Mouse (Mus musculus) embryonic facial prominence, embryonic 14.5 days (tissue): ENCODE measurements around the gene Tmem179b. TPM values are rescaled to one million over a fixed set of nuclear protein-coding genes. Genes with fewer than 3 reads are reported as not detected.

Source experiments
- ATAC-seq: fragments of 200-750 bp; cut with Nextera tagmentation; 2 replicates; pipeline ENCODE4 v1.8.0; 2017; ENCODE audit warnings: low read depth, moderate number of reproducible peaks, moderate TSS enrichment
- DNase-seq: peaks from one replicate; pipeline ENCODE4 v3.0.0-alpha.2; 2015; ENCODE audit warnings: low spot score
- H3K27ac ChIP-seq: fragments of 300-500 bp; sonication (generic); replicated peaks from 2 replicates; pipeline ENCODE4 v1.5.1; 2014; ENCODE audit warnings: low read depth, mild to moderate bottlenecking, low read length, moderate library complexity
- H3K27me3 ChIP-seq: fragments of 300-500 bp; sonication (generic); replicated peaks from 2 replicates; pipeline ENCODE4 v1.6.1; 2014; ENCODE audit warnings: low read length; ENCODE audit not compliant: control insufficient read depth, insufficient read depth
- H3K36me3 ChIP-seq: fragments of 300-500 bp; sonication (generic); 2 replicates; pipeline ENCODE4 v1.6.1; 2014; ENCODE audit warnings: low read length, mixed read lengths; ENCODE audit not compliant: control insufficient read depth, insufficient read depth
- H3K4me1 ChIP-seq: fragments of 300-500 bp; sonication (generic); 2 replicates; pipeline ENCODE4 v1.6.1; 2014; ENCODE audit warnings: antibody characterized with exemption, low read length; ENCODE audit not compliant: control insufficient read depth, insufficient read depth
- H3K4me2 ChIP-seq: fragments of 300-500 bp; sonication (generic); 2 replicates; pipeline ENCODE4 v1.6.1; 2014; ENCODE audit warnings: low read depth, mild to moderate bottlenecking, low read length, moderate library complexity, mixed read lengths
- H3K4me3 ChIP-seq: fragments of 300-500 bp; sonication (generic); 2 replicates; pipeline ENCODE4 v1.5.1; 2014; ENCODE audit warnings: low read depth, mild to moderate bottlenecking, low read length
- H3K9ac ChIP-seq: fragments of 300-500 bp; sonication (generic); 2 replicates; pipeline ENCODE4 v1.6.1; 2014; ENCODE audit warnings: low read depth, mild to moderate bottlenecking, low read length, moderate library complexity, mixed read lengths
- H3K9me3 ChIP-seq: fragments of 300-500 bp; sonication (generic); 2 replicates; pipeline ENCODE4 v1.6.1; 2016; ENCODE audit warnings: low read length; ENCODE audit not compliant: control insufficient read depth
- WGBS: fragments of 180-500 bp; shearing (Covaris S2); extraction: QIAGEN DNeasy Blood & Tissue Kit; methylation state at CpG from one replicate; pipeline ENCODE4 v1.1.7; 2014; 5-methylcytosine and 5-hydroxymethylcytosine counted together
- polyA plus RNA-seq: library from polyadenylated mRNA; unstranded; fragments of >200 nt; fragmentation: Nextera tagmentation; extraction: Ambion mirVana; gene quantifications from 2 replicates; pipeline ENCODE4 v1.2.1, GENCODE M21; 2014

The Tmem179b gene
- polyA plus RNA-seq, 1 experiment from 2014 or later, result 90.3 TPM

DNA sequence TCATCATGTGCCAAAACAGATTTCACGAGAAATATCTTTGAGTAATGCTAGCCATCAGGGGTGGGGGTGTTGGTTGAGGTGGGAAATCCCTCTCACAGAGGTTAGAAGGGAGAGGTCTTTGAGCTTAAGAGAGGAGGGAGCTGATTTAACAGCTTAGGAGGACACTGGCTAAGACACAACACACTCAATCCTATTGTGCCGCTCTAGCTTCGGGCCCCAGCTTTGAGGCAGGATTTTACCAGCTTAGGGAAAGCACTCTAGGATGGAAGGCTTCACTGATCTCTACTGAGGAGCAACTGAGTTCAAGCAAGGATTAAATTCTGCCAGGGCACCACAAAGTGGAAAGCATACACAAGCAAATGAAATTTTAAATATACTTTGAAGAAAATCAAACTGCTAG, 42.7 kb upstream of the Tmem179b start:
- no peak for DNase-seq
- Histone ChIP-seq H3K4me2 (peak overlapping the region; percentile 92), H3K27ac (no peak overlapping the region), H3K27me3 (no peaks in the 10 kb centered on the region), H3K9ac (peak overlapping the region; percentile 15; the same call in 1 of the 2 replicates), H3K9me3 (no peaks in the 10 kb centered on the region), H3K4me3 (peak overlapping the region; percentile 0; the same call in 1 of the 2 replicates), H3K36me3 (peaks cover 50% of the 10 kb centered on the region), H3K4me1 (peaks cover 18% of the 10 kb centered on the region)
- 72% methylated on average over 3 of the region's 3 CpGs for WGBS
- ATAC-seq, result no peak

DNA sequence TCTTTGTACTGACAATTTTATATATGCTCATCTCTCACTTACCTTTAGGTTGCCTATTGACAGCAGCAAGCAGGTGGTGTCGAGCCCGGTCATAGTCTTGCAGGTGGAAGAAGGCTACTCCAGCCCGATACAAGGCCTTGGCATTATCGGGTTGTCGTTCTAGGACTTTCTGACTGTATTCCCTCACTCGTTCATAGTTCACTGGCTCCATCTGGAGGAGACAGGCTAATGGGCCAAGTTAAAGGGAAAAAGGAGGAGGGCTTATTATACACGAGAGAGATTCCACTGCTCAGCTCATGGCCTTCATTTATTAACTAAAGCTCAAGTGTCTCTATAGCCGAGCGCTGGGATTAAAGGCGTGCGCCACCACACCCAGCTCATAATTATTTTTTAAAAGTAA, 41.5 kb upstream of the Tmem179b start:
- peaks cover 60% of the 10 kb centered on the region for H3K36me3 ChIP-seq
- no peak for ATAC-seq

DNA sequence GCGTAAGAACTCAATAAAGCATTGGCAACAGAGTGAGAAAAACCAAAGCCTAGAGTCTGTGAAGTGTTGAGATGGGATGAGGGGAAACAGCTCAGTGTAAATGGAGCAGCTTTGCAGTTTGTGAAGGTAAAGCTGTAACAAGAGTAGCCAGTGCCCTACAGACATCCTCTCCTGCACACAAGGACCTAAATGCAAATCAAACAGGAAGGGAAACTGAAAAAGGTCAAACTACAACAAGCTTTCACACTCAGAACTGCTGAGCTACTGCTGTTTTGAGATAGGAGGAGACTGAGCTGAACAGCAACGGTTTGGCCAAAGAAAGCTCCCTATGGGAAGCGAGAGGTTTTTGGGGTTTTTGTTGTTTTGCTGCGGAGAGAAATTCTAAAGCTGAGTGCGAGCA, 32.5 kb upstream of the Tmem179b start:
- Histone ChIP-seq H3K4me3 (no peak overlapping the region), H3K9me3 (no peaks in the 10 kb centered on the region), H3K36me3 (peaks cover 73% of the 10 kb centered on the region), H3K9ac (no peak overlapping the region), H3K4me2 (no peak overlapping the region), H3K4me1 (0 out of 2 replicates have a peak, but pooled peaks cover 3% of the 10 kb centered on the region), H3K27ac (no peak overlapping the region), H3K27me3 (no peaks in the 10 kb centered on the region)
- DNase-seq (no peak), ATAC-seq (no peak)
- WGBS, result 97% methylated on average over 5 of the region's 5 CpGs

More for the DNA sequence above, 41.5 kb upstream of the Tmem179b start:
- H3K9me3 ChIP-seq, result no peaks in the 10 kb centered on the region
- no peak overlapping the region for H3K27ac ChIP-seq
- DNase-seq, result no peak
- H3K4me2 ChIP-seq, result no peak overlapping the region
- WGBS, result 76% methylated on average over 11 of the region's 11 CpGs
- H3K4me3 ChIP-seq, result no peak overlapping the region
- H3K27me3 ChIP-seq, result no peaks in the 10 kb centered on the region
- peaks cover 14% of the 10 kb centered on the region for H3K4me1 ChIP-seq
- H3K9ac ChIP-seq, result no peak overlapping the region

DNA sequence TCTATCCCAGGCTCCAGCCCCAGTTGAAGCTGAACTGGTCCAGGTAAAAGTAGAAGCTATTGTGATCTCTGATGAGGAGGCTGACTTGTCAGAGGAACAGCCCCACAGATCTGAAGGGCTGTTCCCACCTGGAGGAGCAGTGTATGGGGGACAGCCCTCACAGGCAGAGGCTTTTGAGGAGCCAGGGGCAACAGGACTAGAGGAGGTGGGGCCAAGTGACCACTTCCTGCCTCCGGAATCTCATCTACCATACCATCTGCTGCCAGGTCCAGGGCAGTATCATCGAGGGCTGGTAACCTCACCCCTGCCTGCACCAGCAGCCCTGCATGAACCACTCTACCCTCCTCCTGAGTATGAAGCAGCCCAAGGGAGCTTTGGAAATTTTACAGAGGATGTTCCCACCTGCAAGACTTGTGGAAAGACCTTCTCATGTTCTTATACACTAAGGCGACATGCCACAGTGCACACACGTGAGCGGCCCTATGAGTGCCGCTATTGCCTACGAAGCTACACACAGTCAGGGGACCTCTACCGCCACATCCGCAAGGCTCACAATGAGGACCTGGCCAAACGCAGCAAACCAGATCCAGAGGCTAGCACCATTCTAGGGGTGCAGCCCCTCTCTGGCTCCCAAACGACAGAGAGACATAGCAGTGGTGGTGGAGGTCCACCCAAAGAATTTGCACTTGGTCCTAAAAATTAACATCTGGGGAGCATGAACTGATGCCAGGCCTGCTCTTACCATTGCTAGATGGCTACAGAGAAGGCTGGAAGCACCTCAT, 29.8 kb upstream of the Tmem179b start:
- DNase-seq, result no peak
- Histone ChIP-seq H3K27ac (no peak overlapping the region), H3K9ac (no peak overlapping the region), H3K9me3 (no peaks in the 10 kb centered on the region), H3K36me3 (peaks cover 47% of the 10 kb centered on the region), H3K4me3 (no peak overlapping the region), H3K27me3 (no peaks in the 10 kb centered on the region), H3K4me1 (0 out of 2 replicates have a peak, but pooled peaks cover 6% of the 10 kb centered on the region), H3K4me2 (no peak overlapping the region)
- no peak for ATAC-seq
- WGBS, result 92% methylated on average over 11 of the region's 11 CpGs

DNA sequence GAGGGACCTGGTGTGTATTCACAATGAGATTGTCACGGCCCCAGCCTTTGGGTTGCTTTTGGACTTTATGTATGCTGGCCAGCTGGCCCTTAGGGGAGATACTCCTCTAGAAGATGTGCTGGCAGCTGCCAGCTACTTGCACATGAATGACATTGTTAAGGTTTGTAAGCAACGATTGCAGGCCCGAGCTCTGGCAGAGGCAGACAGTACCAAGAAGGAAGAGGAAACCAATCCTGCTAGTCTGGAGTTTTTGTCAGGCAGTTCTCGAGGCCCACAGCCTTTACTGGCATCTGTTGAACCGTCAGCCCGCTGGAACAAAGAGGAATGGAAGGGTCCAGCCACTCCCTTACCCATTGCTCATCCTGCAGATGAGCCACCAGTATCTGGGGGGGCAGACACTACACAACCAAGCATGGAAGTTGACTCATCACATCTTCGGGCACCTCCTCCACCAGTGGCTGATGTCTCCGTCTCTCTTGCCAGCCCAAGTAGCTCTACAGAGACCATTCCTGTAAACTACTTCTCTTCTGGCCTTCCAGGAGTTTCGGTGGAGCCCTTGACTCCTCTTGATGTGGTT, 29.0 kb upstream of the Tmem179b start:
- peak overlapping the region; percentile 81; the same call in 1 of the 2 replicates for H3K27ac ChIP-seq
- H3K27me3 ChIP-seq, result no peaks in the 10 kb centered on the region
- 0 out of 2 replicates have a peak overlapping the region, but pooled peaks have one; percentile 31 for H3K9ac ChIP-seq
- ATAC-seq (no peak), DNase-seq (no peak)
- H3K36me3 ChIP-seq, result peaks cover 39% of the 10 kb centered on the region
- no peaks in the 10 kb centered on the region for H3K9me3 ChIP-seq
- H3K4me3 ChIP-seq, result peak overlapping the region; percentile 52; the same call in 1 of the 2 replicates
- peak overlapping the region; percentile 59 for H3K4me2 ChIP-seq
- WGBS, result 93% methylated on average over 9 of the region's 9 CpGs
- H3K4me1 ChIP-seq, result 0 out of 2 replicates have a peak, but pooled peaks cover 6% of the 10 kb centered on the region

DNA sequence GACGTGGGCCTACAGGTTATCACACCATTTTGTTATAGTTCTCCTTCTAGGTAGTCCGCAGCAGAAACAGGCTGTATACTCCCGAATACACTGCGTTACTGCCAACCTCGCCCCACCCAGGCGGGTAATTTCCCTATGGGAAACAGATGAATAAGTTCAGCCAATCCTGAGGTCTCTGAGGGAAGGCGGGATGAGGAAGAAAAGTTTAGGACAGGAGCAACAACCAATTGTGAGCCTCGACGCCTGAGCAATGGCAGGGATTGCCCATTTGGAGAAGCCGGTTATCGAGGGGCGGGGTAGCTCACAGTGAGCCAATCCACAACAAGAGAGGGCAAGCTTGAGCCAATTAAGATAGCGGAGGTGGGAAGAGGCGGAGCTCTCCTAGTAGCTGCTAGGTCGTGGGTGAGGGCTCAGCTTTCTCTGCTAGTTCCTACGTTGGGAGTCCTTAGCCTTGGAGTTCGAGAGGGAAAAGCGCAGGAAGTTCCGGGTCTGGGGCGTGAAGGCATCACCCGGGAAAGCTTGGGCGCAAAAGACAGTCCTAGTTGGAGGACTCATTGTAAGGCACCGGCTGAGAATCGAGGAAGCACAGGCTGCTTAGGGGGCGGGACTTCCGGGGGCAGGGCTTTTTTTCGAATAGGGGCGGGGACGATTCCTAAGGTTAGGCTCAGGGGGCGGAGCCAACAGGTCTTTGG, 28.0 kb upstream of the Tmem179b start, which contains the start of gene Zbtb3:
Zbtb3 (plus strand) TSS at position 426 of the 692 bp plus-strand sequence.
- H3K36me3 ChIP-seq, result peaks cover 31% of the 10 kb centered on the region
- under 1% methylated on average over 30 of the region's 30 CpGs for WGBS
- H3K4me3 ChIP-seq, result peak within 1 kb of the TSS; percentile 52
- peak; percentile 98 for ATAC-seq
- peak; percentile 100 for DNase-seq
- peak within 1 kb of the TSS; percentile 55 for H3K9ac ChIP-seq
- no peaks in the 10 kb centered on the region for H3K27me3 ChIP-seq
- peak within 1 kb of the TSS; percentile 81 for H3K27ac ChIP-seq
- peak within 1 kb of the TSS; percentile 59 for H3K4me2 ChIP-seq
- peaks cover 10% of the 10 kb centered on the region; the same call in 1 of the 2 replicates for H3K4me1 ChIP-seq
- no peaks in the 10 kb centered on the region for H3K9me3 ChIP-seq

DNA sequence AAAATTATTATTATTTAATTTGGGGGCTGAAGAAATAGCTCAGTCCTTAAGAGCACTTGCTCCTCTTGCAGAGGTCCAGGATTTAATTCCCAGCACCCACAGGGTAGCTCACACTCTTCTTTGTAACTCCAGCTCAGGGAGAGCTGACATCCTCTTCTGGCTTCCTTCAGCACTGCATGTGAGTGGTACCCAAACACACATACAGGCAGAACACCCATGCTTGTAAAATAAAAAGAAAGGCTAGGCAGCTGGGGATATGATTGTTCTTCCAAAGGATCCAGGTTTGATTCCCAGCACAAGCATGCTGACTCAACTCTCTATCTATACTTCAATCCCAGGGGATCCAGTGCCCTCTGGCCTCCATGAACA, 24.7 kb upstream of the Tmem179b start:
- Histone ChIP-seq H3K4me3 (peak overlapping the region; percentile 67; the same call in 1 of the 2 replicates), H3K36me3 (peaks cover 31% of the 10 kb centered on the region), H3K4me2 (peak overlapping the region; percentile 18), H3K9ac (no peak overlapping the region), H3K4me1 (peaks cover 10% of the 10 kb centered on the region; the same call in 1 of the 2 replicates), H3K9me3 (no peaks in the 10 kb centered on the region), H3K27ac (no peak overlapping the region), H3K27me3 (no peaks in the 10 kb centered on the region)
- DNase-seq (no peak), ATAC-seq (no peak)

DNA sequence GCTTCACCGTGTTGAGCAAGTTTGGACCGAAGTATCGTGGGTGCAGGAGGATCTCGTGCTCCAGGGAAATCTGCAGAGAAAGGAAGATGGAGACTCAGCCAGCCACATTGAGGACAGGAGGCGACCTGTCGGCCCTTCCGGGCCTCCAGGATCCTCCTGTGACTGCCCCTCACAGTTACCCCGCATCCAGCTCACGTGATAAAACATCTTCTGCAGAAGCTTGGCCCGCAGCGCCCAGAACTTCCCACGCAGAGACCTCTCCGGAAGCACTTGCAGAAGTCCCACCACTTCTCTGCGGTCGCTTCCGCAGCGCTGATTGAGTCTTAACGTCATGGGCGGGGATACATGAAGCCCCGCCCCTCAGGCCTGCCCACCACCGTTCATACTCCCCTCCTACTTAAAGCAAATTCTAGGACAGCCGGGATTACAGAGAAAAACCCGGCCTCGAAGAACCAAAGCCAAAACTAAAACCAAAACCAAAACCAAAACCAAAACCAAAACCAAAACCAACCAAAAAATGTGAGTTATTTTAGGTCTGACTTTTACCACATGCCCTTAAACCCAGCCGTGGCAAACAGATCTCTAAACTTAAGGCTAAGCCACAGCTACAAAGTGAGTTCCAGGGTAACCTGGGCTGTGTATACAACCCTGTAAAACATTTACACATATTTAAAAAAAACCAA, 24.1 kb upstream of the Tmem179b start, which contains the start of gene Polr2g:
Polr2g (minus strand) TSS at position 314 of the 683 bp plus-strand sequence.
- under 1% methylated on average over 22 of the region's 25 CpGs for WGBS
- Histone ChIP-seq H3K27me3 (no peaks in the 10 kb centered on the region), H3K9me3 (no peaks in the 10 kb centered on the region), H3K9ac (peak within 1 kb of the TSS; percentile 70), H3K4me1 (peaks cover 10% of the 10 kb centered on the region; the same call in 1 of the 2 replicates), H3K36me3 (peaks cover 36% of the 10 kb centered on the region), H3K27ac (peak within 1 kb of the TSS; percentile 36; the same call in 1 of the 2 replicates), H3K4me3 (peak within 1 kb of the TSS; percentile 67), H3K4me2 (peak within 1 kb of the TSS; percentile 88)
- ATAC-seq (peak; percentile 77), DNase-seq (peak; percentile 97)
